Mouse (Mus musculus): ENCODE results near the gene Gm527. TPM values are rescaled to one million over a fixed set of nuclear protein-coding genes. Genes with fewer than 3 reads are reported as not detected.

The Gm527 gene
- polyA plus RNA-seq, 1 experiment from 2014 or later, result 3.1 TPM

Other genes with a start within 250 kb of the Gm527 start
- 18.2 TPM in 2 replicates for gene Klhl28, start 47.6 kb downstream of the Gm527 start, polyA plus RNA-seq (2014; fragmentation: Nextera tagmentation; extraction: Ambion mirVana)
- gene Togaram1, start 47.9 kb downstream of the Gm527 start, polyA plus RNA-seq (2014; fragmentation: Nextera tagmentation; extraction: Ambion mirVana), result 39.0 and 44.9 TPM in 2 replicates
- gene Prpf39, start 118.4 kb downstream of the Gm527 start, polyA plus RNA-seq (2014; fragmentation: Nextera tagmentation; extraction: Ambion mirVana), result 71.8 and 73.1 TPM in 2 replicates
- gene Fkbp3, start 156.1 kb downstream of the Gm527 start, polyA plus RNA-seq (2014; fragmentation: Nextera tagmentation; extraction: Ambion mirVana), result 355 and 374 TPM in 2 replicates
- gene Fancm, start 157.7 kb downstream of the Gm527 start, polyA plus RNA-seq (2014; fragmentation: Nextera tagmentation; extraction: Ambion mirVana), result 9.3 and 13.5 TPM in 2 replicates